Mouse (Mus musculus) thymus, adult 2 months (tissue): ENCODE measurements at regions not wholly inside any gene's neighbourhood (a gene's known extent, or its start where the extent isn't known, plus 50 kb on each side); places are given as distances from the start of the nearest gene placed in this dataset.

Experiments
- CTCF ChIP-seq: fragments of 200-500 bp; IDR thresholded peaks from 2 replicates; pipeline ENCODE4 v1.5.1; 2012; ENCODE audit warnings: mild to moderate bottlenecking, control low read depth, low read length, moderate library complexity, borderline replicate concordance; ENCODE audit not compliant: control insufficient read depth, poor library complexity, insufficient read depth; ENCODE audit errors: extremely low read depth
- POLR2A ChIP-seq: fragments of 200-500 bp; IDR thresholded peaks from 2 replicates; pipeline ENCODE4 v1.6.1; 2012; ENCODE audit warnings: mild to moderate bottlenecking, low read length, control low read depth, moderate library complexity; ENCODE audit not compliant: control insufficient read depth, poor library complexity, insufficient read depth; ENCODE audit errors: extremely low read depth

GRCm38 (mm10) chr15:64546035-64546434 is 271.5 kb upstream of the Gm21798 start:
- TF ChIP-seq CTCF (no peak), POLR2A (no peak)
